10 mouse cellular contexts compared by ENCODE assay signal in the genomic region with DNA sequence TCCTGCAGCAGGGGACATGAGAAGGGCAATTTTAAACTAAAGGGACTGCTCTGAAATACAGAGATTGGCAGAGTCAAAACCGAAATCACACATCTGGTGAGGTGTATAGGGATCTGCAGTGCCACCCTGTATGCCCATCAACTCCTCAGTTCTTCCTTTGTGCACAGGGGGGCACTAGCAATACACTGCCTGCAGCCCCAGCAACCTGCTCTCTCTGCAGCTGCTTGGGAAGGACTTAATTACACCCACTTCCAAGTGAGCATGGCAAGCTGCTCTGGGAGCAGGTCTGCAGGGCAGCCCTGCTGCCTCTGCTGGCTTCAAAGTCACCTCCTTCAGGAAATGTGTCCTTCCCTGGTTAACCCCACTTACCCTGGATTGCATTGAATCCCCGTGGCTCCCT.
DNase-seq lines count a peak whose midpoint lies in the region; ATAC-seq lines count a peak whose summit lies in the region.
"Had no signal": no experiment of that assay in that cellular context is flagged by ENCODE, and none has a peak within 500 bp of the region (broad histone marks: within the 10 kb centered on the region; RNA-seq: fewer than 3 reads in every experiment).

No protein-coding gene starts in this region.

- ATAC-seq in CD4-positive, CD25-positive, alpha-beta regulatory T cell, adult 4 months, result no peak

- peak; percentile 35 for DNase-seq in embryo, embryonic 10 days (ENCODE audit: low spot score)
- DNase-seq in embryo, embryonic 9.5 days (ENCODE audit: extremely low spot score), result no peak
- DNase-seq in layer of hippocampus, adult 9-11 months, result peak; percentile 18
- DNase-seq in layer of hippocampus, adult 9-10 months (ENCODE audit: low spot score), result no peak
- DNase-seq in forelimb bud, embryonic 11.5 days (ENCODE audit: low read depth, low spot score), result peak; percentile 12
- peak; percentile 6 for DNase-seq in retina, postnatal 7 days (ENCODE audit: low read depth, low spot score)
- no peak for DNase-seq in testis, postnatal 10 days (ENCODE audit: low spot score)
- DNase-seq: B cell, adult 2 months; lung, embryonic 14.5 days had no signal

Comparison
In these comparisons a context has a peak if more than half of its experiments do, and no peak if none do; other contexts are left out.
1. DNase-seq: peak in embryo, embryonic 10 days (single experiment), layer of hippocampus, adult 9-11 months (single experiment), forelimb bud, embryonic 11.5 days (single experiment) and retina, postnatal 7 days (single experiment); none in embryo, embryonic 9.5 days (single experiment), layer of hippocampus, adult 9-10 months (single experiment) and testis, postnatal 10 days (single experiment).